Mouse (Mus musculus): ENCODE measurements around the gene Palld. TPM values are rescaled to one million over a fixed set of nuclear protein-coding genes. Genes with fewer than 3 reads are reported as not detected.

The Palld gene
- polyA plus RNA-seq, 1 experiment from 2014 or later, result 123 TPM

- H3K9ac ChIP-seq, result peak overlapping the region; percentile 24; the same call in 1 of the 2 replicates
- H3K4me3 ChIP-seq, result peak overlapping the region; percentile 49
- peaks cover 29% of the 10 kb centered on the region for H3K4me1 ChIP-seq
- no peak for ATAC-seq (ENCODE audit: insufficient number of reproducible peaks, low FRiP score, low TSS enrichment, low read depth)
- H3K4me2 ChIP-seq, result peak overlapping the region; percentile 48
- H3K27me3 ChIP-seq, result no peaks in the 10 kb centered on the region
- WGBS, result 5% methylated on average over 11 of the region's 11 CpGs
- 0 out of 2 replicates have a peak, but pooled peaks cover 5% of the 10 kb centered on the region for H3K36me3 ChIP-seq
- peak overlapping the region; percentile 57 for H3K27ac ChIP-seq
- no peaks in the 10 kb centered on the region for H3K9me3 ChIP-seq
Observed at GRCm38 (mm10) chr8:61589972-61590391, 312.5 kb downstream of the Palld start.

GRCm38 (mm10) chr8:61588336-61588735, 314.2 kb downstream of the Palld start:
- H3K4me3 ChIP-seq, result no peak overlapping the region
- 85% methylated on average over 1 of the region's 1 CpGs for WGBS
- H3K9me3 ChIP-seq, result no peaks in the 10 kb centered on the region
- no peak overlapping the region for H3K9ac ChIP-seq
- H3K4me1 ChIP-seq, result peaks cover 29% of the 10 kb centered on the region
- ATAC-seq (ENCODE audit: insufficient number of reproducible peaks, low FRiP score, low TSS enrichment, low read depth), result no peak
- no peak overlapping the region for H3K4me2 ChIP-seq
- H3K36me3 ChIP-seq, result 0 out of 2 replicates have a peak, but pooled peaks cover 5% of the 10 kb centered on the region
- no peaks in the 10 kb centered on the region for H3K27me3 ChIP-seq
- H3K27ac ChIP-seq, result no peak overlapping the region

DNA sequence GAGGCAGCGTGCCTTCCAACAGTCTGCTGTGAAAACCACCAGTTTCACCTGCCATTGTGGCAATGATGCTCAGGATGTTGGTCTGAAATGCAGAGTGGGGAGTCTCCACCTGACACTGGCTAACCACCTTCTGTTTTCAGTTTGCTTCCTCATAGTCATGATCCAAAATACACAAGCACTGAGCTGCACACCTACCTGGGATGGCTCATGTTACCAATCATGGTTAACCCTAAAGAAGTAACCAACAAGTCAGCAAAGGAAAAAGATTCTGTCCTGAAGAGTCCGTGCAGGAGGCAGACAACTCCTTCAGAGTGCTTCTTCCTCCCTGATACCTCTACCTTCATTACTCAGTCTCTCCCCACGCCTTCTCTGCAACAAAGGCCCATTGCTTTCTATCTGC, 314.8 kb downstream of the Palld start:
- H3K9me3 ChIP-seq, result no peaks in the 10 kb centered on the region
- no peaks in the 10 kb centered on the region for H3K27me3 ChIP-seq
- no peak overlapping the region for H3K9ac ChIP-seq
- ATAC-seq (ENCODE audit: insufficient number of reproducible peaks, low FRiP score, low TSS enrichment, low read depth), result no peak
- 81% methylated on average over 3 of the region's 3 CpGs for WGBS
- peaks cover 29% of the 10 kb centered on the region for H3K4me1 ChIP-seq
- H3K4me2 ChIP-seq, result no peak overlapping the region
- no peak overlapping the region for H3K27ac ChIP-seq
- H3K4me3 ChIP-seq, result no peak overlapping the region
- H3K36me3 ChIP-seq, result peaks cover 5% of the 10 kb centered on the region; the same call in 1 of the 2 replicates

GRCm38 (mm10) chr8:61586529-61586928, 316.0 kb downstream of the Palld start:
- WGBS, result 84% methylated on average over 3 of the region's 3 CpGs
- no peaks in the 10 kb centered on the region for H3K9me3 ChIP-seq
- no peak for ATAC-seq (ENCODE audit: insufficient number of reproducible peaks, low FRiP score, low TSS enrichment, low read depth)
- no peak overlapping the region for H3K4me2 ChIP-seq
- no peak overlapping the region for H3K27ac ChIP-seq
- H3K9ac ChIP-seq, result no peak overlapping the region
- H3K36me3 ChIP-seq, result peaks cover 9% of the 10 kb centered on the region; the same call in 1 of the 2 replicates
- no peak overlapping the region for H3K4me3 ChIP-seq
- no peaks in the 10 kb centered on the region for H3K27me3 ChIP-seq
- peaks cover 19% of the 10 kb centered on the region for H3K4me1 ChIP-seq

DNA sequence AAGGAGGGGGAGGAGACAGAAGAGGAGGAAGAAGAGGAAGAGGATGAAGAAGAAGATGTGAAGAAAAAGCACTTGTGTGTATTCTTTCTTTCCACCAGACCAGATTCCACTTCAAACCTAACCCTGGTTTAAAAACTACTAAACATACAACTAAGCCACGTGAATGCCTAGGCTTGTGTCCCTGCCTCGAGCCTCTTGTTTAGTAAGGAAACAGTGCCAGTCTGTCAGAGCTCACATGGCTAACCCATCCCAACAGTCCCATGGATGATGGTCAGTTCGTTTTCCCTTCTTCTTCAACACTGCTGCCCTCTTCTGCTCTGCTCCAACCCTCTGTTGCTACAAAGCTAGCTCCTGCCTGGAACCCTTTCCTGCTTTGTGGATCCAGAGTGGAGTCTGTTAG, 316.7 kb downstream of the Palld start:
- H3K9me3 ChIP-seq, result no peaks in the 10 kb centered on the region
- WGBS, result 82% methylated on average over 3 of the region's 3 CpGs
- ATAC-seq (ENCODE audit: insufficient number of reproducible peaks, low FRiP score, low TSS enrichment, low read depth), result no peak
- H3K27me3 ChIP-seq, result no peaks in the 10 kb centered on the region
- no peak overlapping the region for H3K27ac ChIP-seq
- H3K36me3 ChIP-seq, result peaks cover 9% of the 10 kb centered on the region; the same call in 1 of the 2 replicates
- H3K4me2 ChIP-seq, result no peak overlapping the region
- H3K4me1 ChIP-seq, result peaks cover 13% of the 10 kb centered on the region
- H3K4me3 ChIP-seq, result no peak overlapping the region
- H3K9ac ChIP-seq, result no peak overlapping the region

GRCm38 (mm10) chr8:61584714-61585383, 317.6 kb downstream of the Palld start:
- Histone ChIP-seq H3K27me3 (no peaks in the 10 kb centered on the region), H3K9ac (no peak overlapping the region), H3K27ac (no peak overlapping the region), H3K4me1 (peaks cover 15% of the 10 kb centered on the region), H3K36me3 (peaks cover 9% of the 10 kb centered on the region; the same call in 1 of the 2 replicates), H3K4me2 (no peak overlapping the region), H3K9me3 (no peaks in the 10 kb centered on the region), H3K4me3 (no peak overlapping the region)
- ATAC-seq (ENCODE audit: insufficient number of reproducible peaks, low FRiP score, low TSS enrichment, low read depth), result no peak
- WGBS, result 83% methylated on average over 5 of the region's 5 CpGs

DNA sequence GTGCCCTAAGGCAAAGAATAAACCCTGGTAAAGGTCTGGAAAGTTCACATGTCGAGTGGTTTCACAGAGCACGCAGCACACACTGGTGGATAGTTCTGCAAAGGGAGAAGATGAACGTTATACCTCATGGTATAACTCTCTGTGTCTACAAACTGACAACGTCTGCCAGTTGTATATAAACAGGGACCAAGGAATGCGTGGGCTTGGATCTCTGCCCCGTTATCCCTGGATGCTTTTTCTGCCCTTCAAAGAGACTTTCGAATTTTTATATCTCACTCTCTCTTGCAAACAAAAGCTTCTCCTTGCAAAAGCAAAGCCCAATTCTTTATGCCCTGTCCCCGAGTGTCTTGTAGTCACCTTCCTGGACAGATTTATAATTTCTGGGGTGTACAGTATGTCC, 319.9 kb downstream of the Palld start:
- Histone ChIP-seq H3K27me3 (no peaks in the 10 kb centered on the region), H3K4me1 (peaks cover 11% of the 10 kb centered on the region; the same call in 1 of the 2 replicates), H3K27ac (no peak overlapping the region), H3K36me3 (peaks cover 7% of the 10 kb centered on the region; the same call in 1 of the 2 replicates), H3K9ac (no peak overlapping the region), H3K4me3 (no peak overlapping the region), H3K9me3 (no peaks in the 10 kb centered on the region), H3K4me2 (no peak overlapping the region)
- ATAC-seq (ENCODE audit: insufficient number of reproducible peaks, low FRiP score, low TSS enrichment, low read depth), result no peak
- 72% methylated on average over 8 of the region's 8 CpGs for WGBS

DNA sequence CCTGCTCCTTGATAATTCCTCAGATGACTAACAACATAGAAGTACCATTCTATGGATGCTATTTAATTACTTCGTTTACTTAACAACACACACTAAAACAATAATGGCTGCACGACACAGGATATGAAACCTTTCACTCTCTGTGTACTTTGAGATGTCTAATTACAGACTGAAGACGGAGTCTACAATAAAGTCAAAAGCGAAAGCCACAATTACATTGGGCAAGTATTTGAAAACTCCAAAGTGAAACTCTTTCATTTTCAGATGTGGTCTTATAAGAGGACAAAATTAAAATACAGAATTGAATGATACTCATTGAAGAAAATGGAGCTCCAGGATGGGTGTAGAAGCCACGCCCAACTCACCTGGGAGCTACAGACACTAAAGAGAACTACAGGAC, 321.2 kb downstream of the Palld start:
- Histone ChIP-seq H3K9ac (no peak overlapping the region), H3K36me3 (peaks cover 6% of the 10 kb centered on the region; the same call in 1 of the 2 replicates), H3K27ac (no peak overlapping the region), H3K4me2 (no peak overlapping the region), H3K9me3 (no peaks in the 10 kb centered on the region), H3K4me3 (no peak overlapping the region), H3K4me1 (peaks cover 10% of the 10 kb centered on the region; the same call in 1 of the 2 replicates), H3K27me3 (no peaks in the 10 kb centered on the region)
- ATAC-seq (ENCODE audit: insufficient number of reproducible peaks, low FRiP score, low TSS enrichment, low read depth), result no peak
- 75% methylated on average over 5 of the region's 5 CpGs for WGBS

- no peak overlapping the region for H3K9ac ChIP-seq
- WGBS, result 41% methylated on average over 4 of the region's 4 CpGs
Observed at GRCm38 (mm10) chr8:61579831-61580230, 322.7 kb downstream of the Palld start.

GRCm38 (mm10) chr8:61578754-61579153, 323.7 kb downstream of the Palld start:
- WGBS, result 77% methylated on average over 6 of the region's 6 CpGs
- Histone ChIP-seq H3K9me3 (no peaks in the 10 kb centered on the region), H3K27me3 (no peaks in the 10 kb centered on the region), H3K36me3 (peaks cover 4% of the 10 kb centered on the region; the same call in 1 of the 2 replicates), H3K4me1 (peaks cover 13% of the 10 kb centered on the region), H3K27ac (no peak overlapping the region), H3K9ac (no peak overlapping the region), H3K4me2 (no peak overlapping the region), H3K4me3 (no peak overlapping the region)
- ATAC-seq (ENCODE audit: insufficient number of reproducible peaks, low FRiP score, low TSS enrichment, low read depth), result no peak

More at GRCm38 (mm10) chr8:61579831-61580230, 322.7 kb downstream of the Palld start:
- Histone ChIP-seq H3K4me2 (no peak overlapping the region), H3K27ac (no peak overlapping the region), H3K9me3 (no peaks in the 10 kb centered on the region), H3K4me3 (no peak overlapping the region), H3K27me3 (no peaks in the 10 kb centered on the region), H3K4me1 (peaks cover 8% of the 10 kb centered on the region; the same call in 1 of the 2 replicates), H3K36me3 (peaks cover 4% of the 10 kb centered on the region; the same call in 1 of the 2 replicates)
- ATAC-seq (ENCODE audit: insufficient number of reproducible peaks, low FRiP score, low TSS enrichment, low read depth), result no peak

DNA sequence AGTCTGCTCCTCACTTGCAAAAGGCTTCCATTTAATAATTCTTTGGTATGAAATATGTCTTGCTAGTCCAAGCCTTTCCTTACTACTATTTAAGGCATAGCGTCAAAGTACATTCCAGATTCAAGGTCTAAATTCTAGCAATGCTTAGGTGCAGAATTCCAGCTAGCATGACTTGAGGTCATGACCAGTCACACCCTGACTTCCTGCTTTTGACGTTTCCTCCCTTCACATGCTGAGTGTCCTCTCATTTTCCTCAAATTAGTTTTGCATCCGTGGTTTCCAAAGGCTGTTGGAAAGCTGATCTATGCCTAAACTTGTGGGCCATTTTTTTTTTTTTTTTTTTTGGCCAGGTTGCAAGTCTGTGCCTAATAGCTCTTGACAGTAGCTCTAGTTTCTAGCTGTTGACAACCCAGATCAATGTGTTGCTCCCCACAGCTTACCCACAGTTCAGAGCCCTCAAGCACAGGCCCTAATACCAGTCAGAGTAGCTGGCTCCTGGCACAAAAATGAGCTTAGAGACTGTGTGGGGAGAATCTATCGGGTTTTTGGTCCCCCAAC, 327.3 kb downstream of the Palld start:
- 51% methylated on average over 4 of the region's 4 CpGs for WGBS
- Histone ChIP-seq H3K4me1 (peaks cover 19% of the 10 kb centered on the region), H3K27me3 (no peaks in the 10 kb centered on the region), H3K9ac (no peak overlapping the region), H3K36me3 (no peaks in the 10 kb centered on the region), H3K9me3 (no peaks in the 10 kb centered on the region), H3K27ac (no peak overlapping the region), H3K4me3 (no peak overlapping the region), H3K4me2 (no peak overlapping the region)
- ATAC-seq (ENCODE audit: insufficient number of reproducible peaks, low FRiP score, low TSS enrichment, low read depth), result no peak

- no peak overlapping the region for H3K4me3 ChIP-seq
- no peaks in the 10 kb centered on the region for H3K9me3 ChIP-seq
- no peak overlapping the region for H3K4me2 ChIP-seq
- no peak overlapping the region for H3K9ac ChIP-seq
- H3K27ac ChIP-seq, result no peak overlapping the region
- 83% methylated on average over 7 of the region's 7 CpGs for WGBS
- ATAC-seq (ENCODE audit: insufficient number of reproducible peaks, low FRiP score, low TSS enrichment, low read depth), result no peak
- no peaks in the 10 kb centered on the region for H3K27me3 ChIP-seq
- H3K4me1 ChIP-seq, result peaks cover 17% of the 10 kb centered on the region
- H3K36me3 ChIP-seq, result no peaks in the 10 kb centered on the region
Observed at GRCm38 (mm10) chr8:61574526-61574925, 328.0 kb downstream of the Palld start.

Measured in limb, embryonic 15.5 days (tissue).